Mouse (Mus musculus): ENCODE results near the gene 4930432K21Rik.

- TF ChIP-seq GATA1 (IDR thresholded peaks at IDR 0.05; ENCODE audit: borderline replicate concordance, low read length): no peak
- TF ChIP-seq FLI1 (IDR thresholded peaks at IDR 0.05; ENCODE audit: low read length): no peak
These were observed 40.8 kb downstream of the 4930432K21Rik start for GRCm38 (mm10) chr8:84188671-84189070.

Measured in megakaryocyte, embryonic 14.5 days (primary cell).